Mouse (Mus musculus): ENCODE measurements around the gene Pklr.

DNA sequence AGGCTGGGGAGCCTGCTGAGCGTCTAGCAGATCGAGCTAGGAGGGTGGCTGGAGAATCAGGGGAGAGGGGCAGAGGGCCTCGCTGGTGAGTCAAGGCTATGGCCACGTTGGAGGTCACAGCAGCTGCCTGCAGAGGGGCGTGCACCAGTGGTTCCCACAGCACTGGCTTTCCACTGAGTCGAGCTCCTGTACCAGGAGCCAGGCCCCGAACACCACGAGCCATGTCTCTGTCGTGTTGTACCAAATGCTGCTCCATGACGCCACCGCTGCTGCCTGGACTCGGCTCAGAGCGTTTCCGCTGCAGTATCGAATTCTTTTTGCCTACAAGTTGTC lies 12.0 kb downstream of the Pklr start:
- TF ChIP-seq CTCF (IDR thresholded peaks at IDR 0.05; ENCODE audit: low read depth, low read length) (no peak), TAL1 (conservative IDR thresholded peaks at IDR 0.05; ENCODE audit: low read depth, low read length) (no peak), GATA1 (IDR thresholded peaks at IDR 0.05; ENCODE audit: borderline replicate concordance, low read length) (no peak), GATA2 (IDR thresholded peaks at IDR 0.05; ENCODE audit: borderline replicate concordance, low read depth, low read length) (no peak)
